Mouse (Mus musculus) bone marrow macrophage, adult 2 months (primary cell): Measurements from ENCODE around the gene Nhs.

ENCODE experiments used
- CTCF ChIP-seq: IDR thresholded peaks from 2 replicates; pipeline ENCODE4 v1.5.1; 2012; ENCODE audit warnings: low read depth, mild to moderate bottlenecking, low read length, moderate library complexity
- POLR2A ChIP-seq: IDR thresholded peaks from 2 replicates; pipeline ENCODE4 v1.6.1; 2012; ENCODE audit warnings: mild to moderate bottlenecking, low read depth, low read length, borderline replicate concordance

DNA sequence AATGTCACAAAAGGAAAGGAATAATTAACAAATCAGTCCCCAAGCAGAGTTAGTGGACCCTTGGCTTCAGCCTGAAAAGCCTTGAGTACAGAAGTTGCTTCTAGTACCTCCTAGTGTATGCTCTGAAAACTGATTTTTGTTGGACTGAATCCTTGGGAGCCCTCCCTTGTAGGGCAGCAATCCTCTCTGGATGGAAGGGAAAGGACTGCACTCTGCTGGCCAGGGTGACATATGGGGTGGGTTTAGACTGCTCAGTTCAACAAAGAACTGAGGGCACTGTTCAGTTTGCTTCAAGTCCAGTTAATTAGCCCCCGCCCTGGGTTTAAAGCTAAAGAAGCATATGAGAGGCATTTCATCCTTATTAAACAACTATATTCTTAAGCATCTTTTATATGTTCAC lies 188.4 kb downstream of the Nhs start:
- no peak for TF ChIP-seq CTCF
- no peak for TF ChIP-seq POLR2A
